Mouse (Mus musculus) limb, embryonic 14.5 days (tissue): ENCODE results near the gene Dgkb. TPM values are rescaled to one million over a fixed set of nuclear protein-coding genes. Genes with fewer than 3 reads are reported as not detected.
A peak's percentile ranks its signal among the peaks of the same experiment; 100 is the strongest.

ENCODE experiments used
- ATAC-seq: fragments of 200-750 bp; cut with Nextera tagmentation; 2 replicates; pipeline ENCODE4 v1.8.0; 2017; ENCODE audit warnings: low read depth, moderate number of reproducible peaks, moderate TSS enrichment; ENCODE audit not compliant: low FRiP score
- DNase-seq: peaks from one replicate; pipeline ENCODE4 v3.0.0-alpha.2; 2015; ENCODE audit warnings: low spot score
- H3K27ac ChIP-seq: fragments of 300-500 bp; sonication (generic); replicated peaks from 2 replicates; pipeline ENCODE4 v1.5.1; 2014; ENCODE audit warnings: low read depth, mild to moderate bottlenecking, low read length, moderate library complexity, mixed read lengths
- H3K27me3 ChIP-seq: fragments of 300-500 bp; sonication (generic); 2 replicates; pipeline ENCODE4 v1.6.1; 2014; ENCODE audit warnings: low read length, mixed read lengths; ENCODE audit not compliant: control insufficient read depth, insufficient read depth
- H3K36me3 ChIP-seq: fragments of 300-500 bp; sonication (generic); 2 replicates; pipeline ENCODE4 v1.6.1; 2014; ENCODE audit warnings: mild to moderate bottlenecking, low read length, moderate library complexity, mixed read lengths; ENCODE audit not compliant: control insufficient read depth, insufficient read depth
- H3K4me1 ChIP-seq: fragments of 300-500 bp; sonication (generic); 2 replicates; pipeline ENCODE4 v1.6.1; 2014; ENCODE audit warnings: antibody characterized with exemption, low read length, mixed read lengths; ENCODE audit not compliant: control insufficient read depth, insufficient read depth
- H3K4me2 ChIP-seq: fragments of 300-500 bp; sonication (generic); replicated peaks from 2 replicates; pipeline ENCODE4 v1.6.1; 2014; ENCODE audit warnings: low read depth, mild to moderate bottlenecking, low read length, moderate library complexity; ENCODE audit not compliant: severe bottlenecking
- H3K4me3 ChIP-seq: fragments of 300-500 bp; sonication (generic); replicated peaks from 2 replicates; pipeline ENCODE4 v1.5.1; 2014; ENCODE audit warnings: low read length
- H3K9ac ChIP-seq: fragments of 300-500 bp; sonication (generic); 2 replicates; pipeline ENCODE4 v1.6.1; 2014; ENCODE audit warnings: mild to moderate bottlenecking, low read depth, low read length, moderate library complexity; ENCODE audit not compliant: severe bottlenecking
- H3K9me3 ChIP-seq: fragments of 300-500 bp; sonication (generic); 2 replicates; pipeline ENCODE4 v1.6.1; 2016; ENCODE audit warnings: low read length; ENCODE audit not compliant: control insufficient read depth
- POLR2A ChIP-seq: fragments of 200-500 bp; IDR thresholded peaks from 2 replicates; pipeline ENCODE4 v1.8.0; 2012; ENCODE audit warnings: inconsistent platforms, mild to moderate bottlenecking, moderate library complexity, borderline replicate concordance; ENCODE audit not compliant: insufficient read depth, insufficient read length; ENCODE audit errors: extremely low read depth
- WGBS: fragments of 180-500 bp; shearing (Covaris S2); extraction: QIAGEN DNeasy Blood & Tissue Kit; methylation state at CpG from one replicate; pipeline ENCODE4 v1.1.7; 2014; 5-methylcytosine and 5-hydroxymethylcytosine counted together
- polyA plus RNA-seq, 2 experiments: library from polyadenylated mRNA; depleted of rRNA in 1 of 2; stranded (reverse) in 1 of 2; unstranded in 1 of 2; fragments of >200 nt; fragmentation: Nextera tagmentation in 1 of 2; extraction: Ambion mirVana in 1 of 2; gene quantifications; 2 replicates each; pipeline versions ENCODE4 v1.2.1 to v1.2.3; 2012 to 2014

Dgkb gene
- polyA plus RNA-seq, 2 experiments = 0.56 to 0.80 TPM

GRCm38 (mm10) chr12:38114990-38115615 lies 297.6 kb downstream of the Dgkb start:
- ATAC-seq = peak; percentile 44; the same call in 1 of the 2 replicates
- WGBS = 42% methylated on average over 1 of the region's 1 CpGs
- Histone ChIP-seq H3K4me3 (no peak overlapping the region), H3K9ac (no peak overlapping the region), H3K9me3 (no peaks in the 10 kb centered on the region), H3K27ac (no peak overlapping the region), H3K27me3 (no peaks in the 10 kb centered on the region), H3K4me2 (no peak overlapping the region), H3K4me1 (no peaks in the 10 kb centered on the region), H3K36me3 (no peaks in the 10 kb centered on the region)
- TF ChIP-seq POLR2A = no peak
- peak; percentile 62 for DNase-seq

- no peak overlapping the region for H3K27ac ChIP-seq
- no peak for ATAC-seq
- H3K9ac ChIP-seq = no peak overlapping the region
- TF ChIP-seq POLR2A = no peak
- H3K36me3 ChIP-seq = no peaks in the 10 kb centered on the region
- no peak overlapping the region for H3K4me3 ChIP-seq
- peak; percentile 39 for DNase-seq
- H3K27me3 ChIP-seq = no peaks in the 10 kb centered on the region
- H3K4me1 ChIP-seq = no peaks in the 10 kb centered on the region
- H3K9me3 ChIP-seq = no peaks in the 10 kb centered on the region
- H3K4me2 ChIP-seq = no peak overlapping the region
Measured at GRCm38 (mm10) chr12:38123524-38123923, 306.0 kb downstream of the Dgkb start.

- no peaks in the 10 kb centered on the region for H3K36me3 ChIP-seq
- H3K9ac ChIP-seq = no peak overlapping the region
- H3K27ac ChIP-seq = no peak overlapping the region
- H3K9me3 ChIP-seq = no peaks in the 10 kb centered on the region
- TF ChIP-seq POLR2A = no peak
- H3K4me2 ChIP-seq = no peak overlapping the region
- no peaks in the 10 kb centered on the region for H3K4me1 ChIP-seq
- ATAC-seq (no peak), DNase-seq (no peak)
- WGBS = 79% methylated on average over 4 of the region's 4 CpGs
- H3K4me3 ChIP-seq = no peak overlapping the region
- no peaks in the 10 kb centered on the region for H3K27me3 ChIP-seq
Measured at GRCm38 (mm10) chr12:38125297-38125696, 307.8 kb downstream of the Dgkb start.

GRCm38 (mm10) chr12:38130209-38130915 lies 312.8 kb downstream of the Dgkb start:
- no peaks in the 10 kb centered on the region for H3K36me3 ChIP-seq
- no peak overlapping the region for H3K27ac ChIP-seq
- WGBS = 61% methylated on average over 9 of the region's 9 CpGs
- H3K4me1 ChIP-seq = no peaks in the 10 kb centered on the region
- no peak for ATAC-seq
- DNase-seq = peak; percentile 38
- no peak overlapping the region for H3K9ac ChIP-seq
- H3K4me2 ChIP-seq = no peak overlapping the region
- TF ChIP-seq POLR2A = no peak
- H3K4me3 ChIP-seq = no peak overlapping the region
- no peaks in the 10 kb centered on the region for H3K9me3 ChIP-seq
- no peaks in the 10 kb centered on the region for H3K27me3 ChIP-seq

- H3K9me3 ChIP-seq = no peaks in the 10 kb centered on the region
- H3K36me3 ChIP-seq = no peaks in the 10 kb centered on the region
- no peak overlapping the region for H3K9ac ChIP-seq
- no peak for ATAC-seq
- no peaks in the 10 kb centered on the region for H3K4me1 ChIP-seq
- no peak for DNase-seq
- no peaks in the 10 kb centered on the region for H3K27me3 ChIP-seq
- WGBS = 53% methylated on average over 5 of the region's 5 CpGs
- no peak overlapping the region for H3K27ac ChIP-seq
- no peak overlapping the region for H3K4me3 ChIP-seq
- no peak overlapping the region for H3K4me2 ChIP-seq
- TF ChIP-seq POLR2A = no peak
Measured at GRCm38 (mm10) chr12:38136379-38136778, 318.9 kb downstream of the Dgkb start.

- TF ChIP-seq POLR2A = no peak
- H3K4me2 ChIP-seq = no peak overlapping the region
- H3K27me3 ChIP-seq = no peaks in the 10 kb centered on the region
- DNase-seq (peak; percentile 44), ATAC-seq (no peak)
- no peaks in the 10 kb centered on the region for H3K4me1 ChIP-seq
- no peaks in the 10 kb centered on the region for H3K36me3 ChIP-seq
- H3K9me3 ChIP-seq = no peaks in the 10 kb centered on the region
- no peak overlapping the region for H3K4me3 ChIP-seq
- H3K27ac ChIP-seq = no peak overlapping the region
- no peak overlapping the region for H3K9ac ChIP-seq
Measured at GRCm38 (mm10) chr12:38140039-38140438, 322.5 kb downstream of the Dgkb start.
